Mouse (Mus musculus) A20 (cell line): Measurements from ENCODE around the gene 1700123L14Rik.
"Not testable (repeated sequence)": the region's sequence is repeated elsewhere in the genome, so short reads cannot be mapped to it uniquely, and the experiment has no call there.

Source experiments
- DNase-seq: peaks from one replicate; pipeline ENCODE4 v3.0.0-alpha.2; 2011; ENCODE audit warnings: low read depth, low spot score

Gene 1700123L14Rik

DNA sequence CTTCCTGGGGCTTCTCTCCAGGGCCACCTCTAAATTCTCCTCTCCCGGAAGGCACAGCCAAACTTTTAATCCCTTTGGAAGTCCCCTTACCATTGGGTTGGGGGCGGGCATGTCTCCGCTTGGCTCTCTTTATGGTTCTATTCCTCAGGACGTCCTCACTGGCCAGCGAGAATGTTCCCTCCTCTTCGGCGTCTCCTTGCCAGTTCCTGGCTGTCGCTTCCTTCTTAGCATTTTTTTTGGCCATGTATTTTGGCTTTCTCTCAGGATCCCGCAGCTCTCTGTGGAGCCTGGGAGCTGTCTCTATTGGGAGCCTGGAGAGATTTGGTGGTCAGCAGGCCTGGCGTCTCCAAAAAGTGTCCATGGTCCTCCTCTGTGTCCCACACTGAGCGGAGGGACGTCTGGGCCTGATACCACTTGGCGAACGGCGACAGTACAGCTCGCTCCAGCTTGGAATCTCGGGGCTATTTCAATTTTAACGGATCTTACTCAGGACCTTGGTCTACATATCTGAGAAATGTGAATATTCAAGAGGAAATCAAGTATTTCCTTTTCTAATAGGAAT, at the start of gene 1700123L14Rik:
TSS of gene 1700123L14Rik (minus strand) at position 426 of the 562 bp plus-strand sequence.
- DNase-seq, result no peak

DNA sequence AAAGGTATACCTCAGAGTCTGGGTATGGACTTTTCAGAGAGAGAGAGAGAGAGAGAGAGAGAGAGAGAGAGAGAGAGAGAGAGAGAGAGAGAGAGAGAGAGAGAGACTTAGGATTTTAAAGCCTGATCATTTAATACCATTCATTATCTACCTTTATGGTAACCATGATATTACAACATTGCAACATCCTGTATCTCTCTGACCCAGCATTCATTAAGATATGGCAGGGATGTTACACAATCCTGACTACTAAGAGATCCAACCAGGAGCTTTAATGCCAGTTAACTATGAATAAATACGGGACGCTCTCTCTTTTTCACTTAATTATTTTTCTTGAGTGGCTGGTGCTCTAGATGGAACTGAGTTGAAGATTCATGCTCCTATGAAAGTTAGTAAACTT, 39.4 kb upstream of the 1700123L14Rik start:
- no peak for DNase-seq

DNA sequence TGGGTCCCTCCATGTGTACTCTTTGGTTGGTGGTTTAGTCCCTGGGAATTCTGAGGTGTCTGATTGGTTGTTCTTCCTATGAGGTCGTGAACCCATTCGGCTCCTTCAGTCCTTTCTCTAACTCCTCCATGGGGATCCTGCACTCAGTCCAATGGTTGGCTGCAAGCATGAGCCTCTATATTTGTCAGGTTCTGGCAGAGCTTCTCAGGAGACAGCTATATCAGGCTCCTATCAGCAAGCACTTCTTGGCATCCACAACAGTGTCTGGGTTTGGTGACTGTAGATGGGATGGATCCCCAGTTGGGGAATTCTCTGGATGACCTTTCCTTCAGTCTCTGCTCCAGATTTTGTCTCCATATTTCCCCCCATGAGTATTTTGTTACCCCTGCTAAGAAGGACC, 32.9 kb upstream of the 1700123L14Rik start:
- not testable (repeated sequence) for DNase-seq

DNA sequence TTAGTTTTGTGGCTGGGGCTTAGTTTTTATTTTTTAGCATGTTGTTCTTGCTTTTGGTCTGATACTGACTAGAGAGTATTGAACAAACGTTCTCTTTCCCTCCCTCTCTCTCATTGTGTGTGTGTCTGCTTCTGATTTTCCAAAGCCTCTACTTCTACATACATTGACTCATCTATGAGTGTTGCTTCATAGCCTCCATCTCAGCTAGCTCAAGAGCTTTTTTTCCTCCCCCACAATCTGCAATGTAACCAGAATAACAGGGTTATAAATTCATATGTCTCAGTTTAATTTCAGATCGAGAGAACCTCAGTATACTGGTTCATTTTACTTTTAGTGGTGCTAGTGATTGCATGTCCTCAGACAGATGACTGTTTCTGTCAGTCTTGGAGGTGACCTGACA, 20.5 kb upstream of the 1700123L14Rik start:
- no peak for DNase-seq

DNA sequence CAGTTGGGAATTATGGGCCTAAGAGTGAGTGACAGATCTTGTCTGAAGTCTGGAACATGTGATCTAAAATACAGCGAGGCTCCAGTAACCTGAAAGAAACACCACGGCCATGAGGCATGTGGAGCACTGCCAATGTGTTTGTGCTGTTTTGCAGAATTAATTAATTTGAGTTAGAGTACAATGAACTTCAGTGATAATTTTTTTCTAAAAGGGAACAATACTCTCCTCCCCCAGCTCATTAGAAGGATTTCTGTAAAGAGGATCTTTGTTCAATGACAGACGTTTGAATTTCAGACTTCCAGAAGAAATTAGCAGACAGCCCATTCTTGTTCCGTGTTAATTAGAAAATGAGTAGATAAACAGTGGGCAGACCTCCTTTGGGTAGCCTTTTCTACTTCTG, 17.3 kb upstream of the 1700123L14Rik start:
- DNase-seq, result no peak

DNA sequence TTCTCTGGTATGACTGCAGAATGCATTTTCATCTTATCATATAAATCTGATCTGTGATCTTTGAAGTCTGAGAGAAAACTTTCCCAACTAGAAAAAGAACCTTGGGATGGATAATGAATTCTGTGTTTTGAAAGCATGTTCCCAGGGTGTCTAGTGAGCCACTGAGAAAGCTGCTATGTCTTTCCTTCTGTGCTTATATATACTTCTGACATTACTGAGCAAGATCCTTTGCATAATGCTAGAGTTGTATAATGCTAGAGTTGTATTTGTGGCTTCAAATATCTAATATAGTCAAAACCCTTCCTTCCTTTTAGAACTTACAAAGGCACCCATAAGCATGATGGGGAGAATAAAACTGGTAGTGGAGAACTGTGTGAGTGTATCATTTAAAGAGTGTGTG, 12.5 kb upstream of the 1700123L14Rik start:
- DNase-seq, result no peak

DNA sequence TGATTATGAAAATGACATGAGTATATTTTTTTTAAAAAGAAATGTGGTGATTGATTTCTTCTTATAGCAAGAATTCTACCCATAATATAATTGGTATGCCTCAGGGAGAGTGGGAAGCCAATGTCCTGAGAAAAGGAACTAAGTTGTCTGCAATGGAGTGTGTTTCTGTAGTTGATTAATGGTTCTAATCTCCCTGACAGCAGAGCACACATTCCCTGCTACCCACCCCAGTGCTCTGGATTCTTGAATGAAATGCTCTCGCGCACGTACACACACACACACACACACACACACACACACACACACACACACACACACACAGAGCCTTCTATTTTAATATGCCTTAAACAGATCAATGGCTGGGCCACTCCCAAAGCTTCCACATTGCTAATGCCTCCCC, 7.6 kb upstream of the 1700123L14Rik start:
- DNase-seq, result no peak

DNA sequence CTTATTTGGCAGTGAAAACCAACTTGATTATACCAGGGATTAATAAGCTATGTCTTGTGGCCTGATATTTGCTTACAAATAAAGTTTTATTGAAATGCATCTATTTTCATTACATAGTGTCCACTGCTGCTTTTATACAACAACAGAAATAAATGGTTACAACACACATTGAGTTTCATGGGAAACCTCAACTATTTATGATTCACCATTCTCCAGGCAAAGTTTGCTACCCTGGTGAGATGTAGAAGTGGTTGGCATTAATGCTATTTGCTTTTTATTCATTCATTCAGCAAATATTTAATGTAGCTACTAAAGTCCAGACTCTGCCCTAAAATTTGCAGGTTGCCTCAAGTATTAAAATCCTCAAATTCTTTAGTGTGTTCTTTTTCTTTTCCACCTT, 988 bp upstream of the 1700123L14Rik start:
- no peak for DNase-seq

DNA sequence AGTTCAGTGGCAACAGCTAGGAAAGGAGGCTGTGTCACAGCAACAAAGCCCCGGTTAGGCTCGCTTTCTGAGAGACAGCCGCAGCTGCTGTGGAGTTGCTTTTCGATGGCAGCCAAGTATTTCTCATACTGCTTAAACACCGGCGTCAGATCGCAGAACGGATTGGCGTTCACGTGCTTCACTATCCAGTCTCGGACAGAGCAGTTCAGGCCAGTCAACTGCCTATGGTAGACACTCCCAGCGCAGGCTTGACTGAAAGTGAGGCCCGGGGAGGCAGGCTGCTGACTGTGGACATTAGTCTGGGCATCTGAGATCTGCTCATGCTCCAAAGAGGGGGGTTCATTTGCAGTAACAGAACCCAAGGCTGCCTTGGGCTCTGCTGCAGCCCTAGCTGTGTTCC, 640 bp downstream of the 1700123L14Rik start:
- no peak for DNase-seq

DNA sequence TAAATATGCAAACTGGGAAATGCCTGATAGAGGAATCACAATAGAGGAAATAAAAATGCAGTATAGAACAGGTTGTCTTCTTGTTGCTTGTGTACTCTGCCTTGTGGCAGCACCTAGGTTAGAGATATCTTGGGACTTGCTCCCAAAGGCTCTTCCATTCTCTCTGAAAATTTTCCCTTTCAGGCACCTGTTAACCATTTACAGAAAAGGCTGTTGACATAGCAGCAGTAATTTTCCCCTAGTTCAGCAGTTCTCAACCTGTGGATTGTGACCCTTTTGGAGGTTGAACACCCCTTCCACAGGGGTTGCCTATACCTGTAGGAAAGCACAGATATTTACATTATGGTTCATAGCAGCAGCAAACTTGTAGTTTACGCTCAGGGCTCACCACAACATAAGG, 22.7 kb downstream of the 1700123L14Rik start:
- DNase-seq, result no peak

DNA sequence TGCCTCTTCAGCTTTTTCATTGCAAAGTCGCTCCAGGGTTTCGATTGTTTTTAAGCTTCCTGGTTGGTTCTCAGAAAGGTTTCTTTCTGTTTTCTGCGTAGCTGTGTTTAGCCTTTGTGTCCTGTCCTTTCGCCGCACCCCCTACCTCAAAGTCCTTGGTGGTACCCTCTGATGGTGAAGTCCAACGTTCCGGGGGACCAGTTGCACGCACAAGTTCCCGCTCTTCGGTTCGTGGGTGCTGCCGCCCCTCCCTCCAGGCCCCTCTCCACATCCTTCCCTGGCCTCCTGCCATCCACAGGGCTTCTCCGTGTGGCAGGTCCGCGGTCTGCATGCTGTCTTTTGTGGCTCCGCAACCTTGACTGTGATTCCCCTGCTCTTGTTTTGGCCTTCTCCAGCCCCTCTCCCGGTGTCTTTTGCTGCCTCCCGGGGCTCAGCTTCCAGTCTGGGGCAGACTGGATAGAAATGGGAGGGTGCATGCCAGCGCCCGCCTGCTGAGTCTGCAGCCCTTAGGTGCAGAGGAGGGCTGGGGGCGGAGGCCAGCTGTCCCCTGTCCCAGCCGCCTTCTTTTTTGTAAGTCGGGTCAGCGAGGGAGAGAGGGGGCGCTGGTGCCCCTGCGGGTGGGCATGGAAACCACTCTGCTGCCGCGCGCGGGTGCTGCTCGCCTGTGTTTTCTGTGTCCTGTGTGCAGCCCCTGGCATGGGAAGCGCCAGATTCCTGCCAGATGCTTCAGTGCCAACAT, 49.3 kb downstream of the 1700123L14Rik start:
- DNase-seq, result no peak

DNA sequence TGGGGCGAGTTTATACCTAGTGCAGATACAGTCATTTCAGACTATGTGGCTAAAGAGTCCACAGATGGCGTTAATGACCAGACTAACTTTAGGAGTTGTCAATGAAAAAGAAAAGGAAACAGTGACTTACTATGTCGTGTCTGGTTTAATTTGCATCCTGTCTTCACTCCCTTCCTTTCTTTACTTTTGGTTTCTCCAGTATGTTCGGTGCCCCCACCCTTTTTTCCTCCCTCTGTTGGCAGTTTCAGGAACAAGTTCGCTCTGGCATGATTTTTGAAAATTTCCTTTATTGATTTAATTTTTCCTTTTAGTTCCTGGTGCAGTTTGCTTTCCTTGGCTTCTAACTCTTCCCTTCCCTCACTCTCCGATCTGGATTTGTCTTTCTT, 49.9 kb downstream of the 1700123L14Rik start:
- no peak for DNase-seq
